Mouse (Mus musculus): ENCODE results near the gene Prpf19. TPM values are rescaled to one million over a fixed set of nuclear protein-coding genes. Genes with fewer than 3 reads are reported as not detected.

The Prpf19 gene
- polyA plus RNA-seq, 1 experiment from 2014 or later, result 34.4 TPM

DNA sequence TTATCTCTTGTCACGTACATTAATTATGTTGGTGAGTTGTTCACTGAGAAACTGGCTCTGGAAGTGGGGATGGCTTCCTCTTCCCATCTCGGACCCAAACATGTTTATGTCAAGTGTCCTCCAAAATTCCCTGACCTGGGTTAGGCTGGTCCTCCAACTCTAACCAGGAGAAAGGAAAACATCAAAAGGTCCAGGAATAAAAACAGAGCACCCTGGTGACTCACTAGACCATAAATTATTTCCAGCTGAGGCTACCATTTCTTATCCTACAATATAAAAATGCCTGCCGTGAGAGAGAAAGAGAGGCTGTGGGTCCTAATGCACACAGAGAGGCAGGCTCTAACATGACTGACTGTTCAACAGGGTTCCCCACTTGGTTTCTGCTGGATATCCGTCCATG, 29.2 kb downstream of the Prpf19 start:
- H3K27ac ChIP-seq (ENCODE audit: low read length), result no peak overlapping the region
- H3K4me3 ChIP-seq (ENCODE audit: low read length), result no peak overlapping the region
- H3K27me3 ChIP-seq (ENCODE audit: control insufficient read depth, insufficient read depth, low read depth, low read length), result no peaks in the 10 kb centered on the region
- H3K9me3 ChIP-seq (ENCODE audit: control insufficient read depth, low read length), result no peaks in the 10 kb centered on the region
- no peaks in the 10 kb centered on the region for H3K36me3 ChIP-seq (ENCODE audit: control insufficient read depth, insufficient read depth, low read length)
- no peaks in the 10 kb centered on the region for H3K4me1 ChIP-seq (replicated peaks; ENCODE audit: control insufficient read depth, insufficient read depth, low read length)
- no peak overlapping the region for H3K9ac ChIP-seq (ENCODE audit: low read length)
- 42% methylated on average over 4 of the region's 4 CpGs for WGBS
- ATAC-seq (ENCODE audit: low read depth), result no peak
- H3K4me2 ChIP-seq (ENCODE audit: low read depth, low read length), result no peak overlapping the region

DNA sequence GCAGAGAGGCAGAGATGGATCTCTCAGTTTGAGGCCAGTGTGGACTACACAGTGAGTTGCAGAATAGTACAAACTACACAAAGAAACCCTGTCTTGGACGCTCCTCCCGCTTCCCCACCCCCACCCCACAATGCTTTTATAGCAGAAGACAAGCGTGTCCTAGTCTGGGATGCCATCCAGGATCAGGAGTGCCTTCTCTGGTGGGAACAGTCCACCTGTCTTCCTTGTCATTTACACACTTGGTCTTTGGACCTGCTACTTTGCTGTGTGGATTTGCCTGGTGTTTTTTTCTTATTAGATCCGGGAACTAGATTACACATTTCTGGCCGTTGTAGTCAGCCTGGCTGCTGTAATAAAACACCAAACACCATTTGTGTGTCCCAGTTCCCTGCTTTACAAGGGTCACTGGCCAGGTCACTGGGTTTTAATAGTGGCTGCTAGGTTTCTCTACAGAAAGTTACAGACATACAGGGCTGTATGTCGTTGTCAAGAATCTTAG, 31.1 kb downstream of the Prpf19 start:
- H3K27ac ChIP-seq (ENCODE audit: low read length), result no peak overlapping the region
- H3K27me3 ChIP-seq (ENCODE audit: control insufficient read depth, insufficient read depth, low read depth, low read length), result no peaks in the 10 kb centered on the region
- 49% methylated on average over 6 of the region's 6 CpGs for WGBS
- no peak overlapping the region for H3K9ac ChIP-seq (ENCODE audit: low read length)
- H3K4me1 ChIP-seq (replicated peaks; ENCODE audit: control insufficient read depth, insufficient read depth, low read length), result no peaks in the 10 kb centered on the region
- H3K4me2 ChIP-seq (ENCODE audit: low read depth, low read length), result no peak overlapping the region
- no peak for ATAC-seq (ENCODE audit: low read depth)
- no peak overlapping the region for H3K4me3 ChIP-seq (ENCODE audit: low read length)
- H3K9me3 ChIP-seq (ENCODE audit: control insufficient read depth, low read length), result no peaks in the 10 kb centered on the region
- H3K36me3 ChIP-seq (ENCODE audit: control insufficient read depth, insufficient read depth, low read length), result no peaks in the 10 kb centered on the region

DNA sequence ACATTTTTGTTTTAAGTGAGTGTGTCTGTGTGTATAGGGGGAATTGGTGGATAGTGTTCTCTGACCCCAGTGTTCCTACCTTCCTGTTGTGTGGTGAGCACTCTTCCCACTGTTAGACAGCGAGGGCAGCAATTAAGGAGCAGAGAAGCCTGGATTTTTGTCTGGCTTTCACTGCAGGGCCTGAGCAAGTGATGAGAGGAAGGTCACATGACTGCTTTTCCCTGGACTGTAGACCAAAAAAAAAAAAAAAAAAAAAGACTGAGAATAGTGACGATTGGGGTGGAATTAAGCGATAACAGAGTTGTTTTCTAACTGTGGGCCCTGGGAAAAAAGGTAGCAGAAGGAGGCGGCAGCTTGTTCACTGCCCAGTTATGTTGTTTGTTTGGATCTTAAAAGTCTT, 31.6 kb downstream of the Prpf19 start:
- ATAC-seq (ENCODE audit: low read depth), result no peak
- Histone ChIP-seq H3K4me1 (replicated peaks; ENCODE audit: control insufficient read depth, insufficient read depth, low read length) (no peaks in the 10 kb centered on the region), H3K9me3 (ENCODE audit: control insufficient read depth, low read length) (no peaks in the 10 kb centered on the region), H3K4me3 (ENCODE audit: low read length) (no peak overlapping the region), H3K36me3 (ENCODE audit: control insufficient read depth, insufficient read depth, low read length) (no peaks in the 10 kb centered on the region), H3K9ac (ENCODE audit: low read length) (no peak overlapping the region), H3K27me3 (ENCODE audit: control insufficient read depth, insufficient read depth, low read depth, low read length) (no peaks in the 10 kb centered on the region), H3K27ac (ENCODE audit: low read length) (no peak overlapping the region), H3K4me2 (ENCODE audit: low read depth, low read length) (no peak overlapping the region)
- WGBS, result 42% methylated on average over 4 of the region's 4 CpGs

DNA sequence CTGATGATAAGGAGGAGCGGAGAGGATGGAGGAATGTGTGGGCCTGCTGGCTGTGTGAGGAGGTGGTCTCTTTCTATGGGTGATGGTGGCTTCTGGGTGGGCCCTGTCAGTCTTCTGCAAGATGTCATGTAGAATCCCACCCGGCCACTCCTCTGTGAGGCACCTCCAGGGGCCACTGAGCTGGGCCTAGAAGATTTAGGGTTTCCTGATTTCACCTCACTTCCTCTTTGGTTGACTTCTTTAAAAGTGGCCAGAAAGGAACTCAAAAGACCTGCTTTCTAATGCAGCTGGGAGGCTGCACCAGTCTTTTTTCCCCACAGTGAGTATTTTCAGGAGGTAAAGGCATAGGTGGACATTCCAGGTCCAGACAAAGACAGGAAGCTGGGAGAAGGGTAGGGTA, 35.6 kb downstream of the Prpf19 start:
- no peak for ATAC-seq (ENCODE audit: low read depth)
- H3K9ac ChIP-seq (ENCODE audit: low read length), result no peak overlapping the region

DNA sequence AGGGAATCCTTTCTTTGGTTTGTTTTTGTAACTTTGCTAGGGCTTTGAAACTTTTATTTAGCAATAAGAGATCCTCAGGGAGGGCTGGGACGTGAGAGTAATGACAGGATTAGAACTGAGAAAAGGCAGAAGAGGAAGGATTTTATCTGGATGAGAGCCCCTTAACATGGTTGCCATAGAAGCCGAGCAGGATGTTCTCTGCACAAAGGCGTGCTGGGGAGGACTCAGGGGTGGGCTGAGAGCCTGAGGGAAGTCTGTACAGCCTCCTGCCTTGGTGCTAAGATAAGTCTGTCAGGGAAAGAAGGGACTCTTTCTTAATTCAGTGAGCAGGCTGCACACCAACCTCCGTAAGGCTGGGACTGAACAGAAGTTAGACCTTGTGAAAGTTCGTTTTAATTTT, 40.0 kb downstream of the Prpf19 start:
- Histone ChIP-seq H3K27ac (ENCODE audit: low read length) (no peak overlapping the region), H3K9me3 (ENCODE audit: control insufficient read depth, low read length) (no peaks in the 10 kb centered on the region), H3K4me1 (replicated peaks; ENCODE audit: control insufficient read depth, insufficient read depth, low read length) (no peaks in the 10 kb centered on the region), H3K9ac (ENCODE audit: low read length) (no peak overlapping the region), H3K4me3 (ENCODE audit: low read length) (no peak overlapping the region), H3K4me2 (ENCODE audit: low read depth, low read length) (no peak overlapping the region), H3K36me3 (ENCODE audit: control insufficient read depth, insufficient read depth, low read length) (no peaks in the 10 kb centered on the region), H3K27me3 (ENCODE audit: control insufficient read depth, insufficient read depth, low read depth, low read length) (no peaks in the 10 kb centered on the region; the same call in 1 of the 2 replicates)
- whole genome bisulfite sequencing, result 39% methylated on average over 5 of the region's 5 CpGs
- ATAC-seq (ENCODE audit: low read depth), result no peak

More for the DNA sequence above, 35.6 kb downstream of the Prpf19 start:
- Histone ChIP-seq H3K4me1 (replicated peaks; ENCODE audit: control insufficient read depth, insufficient read depth, low read length) (no peaks in the 10 kb centered on the region), H3K4me2 (ENCODE audit: low read depth, low read length) (no peak overlapping the region), H3K27ac (ENCODE audit: low read length) (no peak overlapping the region), H3K27me3 (ENCODE audit: control insufficient read depth, insufficient read depth, low read depth, low read length) (no peaks in the 10 kb centered on the region), H3K36me3 (ENCODE audit: control insufficient read depth, insufficient read depth, low read length) (no peaks in the 10 kb centered on the region), H3K4me3 (ENCODE audit: low read length) (no peak overlapping the region), H3K9me3 (ENCODE audit: control insufficient read depth, low read length) (no peaks in the 10 kb centered on the region)
- 66% methylated on average over 2 of the region's 2 CpGs for WGBS

DNA sequence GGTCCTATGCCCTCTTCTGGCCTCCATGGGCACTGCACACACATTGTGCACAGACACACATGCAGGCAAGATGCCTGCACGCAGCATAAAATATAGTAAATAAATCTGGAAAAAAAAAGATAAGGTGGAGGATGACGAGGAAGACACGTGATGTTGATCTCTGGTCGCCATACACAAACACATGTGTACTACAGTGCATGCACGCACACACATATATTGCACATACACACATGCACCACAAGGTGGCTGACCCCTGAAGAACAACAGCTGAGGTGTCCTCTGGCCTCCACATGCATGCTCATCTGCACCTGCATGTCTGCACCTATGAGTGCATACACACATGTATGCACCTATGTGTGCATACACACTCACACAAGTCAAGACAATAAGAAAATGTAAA, 41.0 kb downstream of the Prpf19 start:
- 83% methylated on average over 5 of the region's 5 CpGs for WGBS

GRCm38 (mm10) chr19:10937110-10937563, 42.1 kb downstream of the Prpf19 start, which contains the start of gene Ptgdr2:
Ptgdr2 (plus strand) TSS chr19:10937160.
- no peak for ATAC-seq (ENCODE audit: low read depth)
- no peaks in the 10 kb centered on the region; the same call in 1 of the 2 replicates for H3K27me3 ChIP-seq (ENCODE audit: control insufficient read depth, insufficient read depth, low read depth, low read length)
- 26% methylated on average over 5 of the region's 5 CpGs for WGBS
- no peak within 1 kb of the TSS for H3K4me2 ChIP-seq (ENCODE audit: low read depth, low read length)
- no peaks in the 10 kb centered on the region for H3K9me3 ChIP-seq (ENCODE audit: control insufficient read depth, low read length)
- no peak within 1 kb of the TSS for H3K9ac ChIP-seq (ENCODE audit: low read length)
- peaks cover 13% of the 10 kb centered on the region for H3K4me1 ChIP-seq (replicated peaks; ENCODE audit: control insufficient read depth, insufficient read depth, low read length)
- H3K27ac ChIP-seq (ENCODE audit: low read length), result no peak within 1 kb of the TSS
- no peak within 1 kb of the TSS for H3K4me3 ChIP-seq (ENCODE audit: low read length)
- H3K36me3 ChIP-seq (ENCODE audit: control insufficient read depth, insufficient read depth, low read length), result peaks cover 4% of the 10 kb centered on the region; the same call in 1 of the 2 replicates

More for the DNA sequence above, 41.0 kb downstream of the Prpf19 start:
- Histone ChIP-seq H3K27ac (ENCODE audit: low read length) (no peak overlapping the region), H3K4me2 (ENCODE audit: low read depth, low read length) (no peak overlapping the region), H3K4me3 (ENCODE audit: low read length) (no peak overlapping the region), H3K36me3 (ENCODE audit: control insufficient read depth, insufficient read depth, low read length) (no peaks in the 10 kb centered on the region), H3K9me3 (ENCODE audit: control insufficient read depth, low read length) (no peaks in the 10 kb centered on the region), H3K4me1 (replicated peaks; ENCODE audit: control insufficient read depth, insufficient read depth, low read length) (peaks cover 9% of the 10 kb centered on the region), H3K9ac (ENCODE audit: low read length) (no peak overlapping the region), H3K27me3 (ENCODE audit: control insufficient read depth, insufficient read depth, low read depth, low read length) (no peaks in the 10 kb centered on the region; the same call in 1 of the 2 replicates)
- no peak for ATAC-seq (ENCODE audit: low read depth)

DNA sequence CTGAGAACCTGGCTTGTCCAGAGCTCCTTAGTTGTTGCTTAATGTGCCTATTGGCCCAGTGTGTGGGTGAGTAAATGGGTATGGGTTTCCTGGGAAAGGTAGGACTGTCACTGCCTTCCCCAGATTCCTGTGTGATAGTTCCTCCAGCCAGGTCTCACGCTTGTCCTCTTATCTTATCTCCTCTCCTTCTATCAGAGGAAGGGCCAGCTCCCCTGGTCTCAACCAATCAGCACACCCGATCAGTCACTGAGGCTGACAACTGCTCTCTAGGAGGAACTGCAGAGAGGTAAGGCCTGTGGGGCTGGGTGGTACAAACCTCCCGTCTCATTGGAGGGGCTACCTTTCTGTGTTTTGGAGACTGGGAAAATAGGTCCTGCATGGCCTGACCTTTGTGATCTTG, 43.7 kb downstream of the Prpf19 start:
- Histone ChIP-seq H3K27ac (ENCODE audit: low read length) (no peak overlapping the region), H3K9me3 (ENCODE audit: control insufficient read depth, low read length) (no peaks in the 10 kb centered on the region), H3K36me3 (ENCODE audit: control insufficient read depth, insufficient read depth, low read length) (peaks cover 20% of the 10 kb centered on the region), H3K9ac (ENCODE audit: low read length) (no peak overlapping the region), H3K4me2 (ENCODE audit: low read depth, low read length) (no peak overlapping the region), H3K27me3 (ENCODE audit: control insufficient read depth, insufficient read depth, low read depth, low read length) (no peaks in the 10 kb centered on the region; the same call in 1 of the 2 replicates), H3K4me1 (replicated peaks; ENCODE audit: control insufficient read depth, insufficient read depth, low read length) (peaks cover 13% of the 10 kb centered on the region), H3K4me3 (ENCODE audit: low read length) (no peak overlapping the region)
- ATAC-seq (ENCODE audit: low read depth), result no peak
- WGBS, result 15% methylated on average over 3 of the region's 3 CpGs

GRCm38 (mm10) chr19:10940097-10940800, 45.2 kb downstream of the Prpf19 start:
- peak; percentile 87 for ATAC-seq (ENCODE audit: low read depth)
- Histone ChIP-seq H3K4me2 (ENCODE audit: low read depth, low read length) (peak overlapping the region; percentile 90), H3K36me3 (ENCODE audit: control insufficient read depth, insufficient read depth, low read length) (peaks cover 33% of the 10 kb centered on the region), H3K4me1 (replicated peaks; ENCODE audit: control insufficient read depth, insufficient read depth, low read length) (peaks cover 13% of the 10 kb centered on the region), H3K27ac (ENCODE audit: low read length) (no peak overlapping the region), H3K9ac (ENCODE audit: low read length) (peak overlapping the region; percentile 62), H3K4me3 (ENCODE audit: low read length) (peak overlapping the region; percentile 40), H3K9me3 (ENCODE audit: control insufficient read depth, low read length) (no peaks in the 10 kb centered on the region), H3K27me3 (ENCODE audit: control insufficient read depth, insufficient read depth, low read depth, low read length) (no peaks in the 10 kb centered on the region; the same call in 1 of the 2 replicates)
- 16% methylated on average over 37 of the region's 37 CpGs for WGBS

Data from lung, embryonic 16.5 days (tissue).